Mouse (Mus musculus): ENCODE measurements at regions not wholly inside any gene's neighbourhood (a gene's known extent, or its start where the extent isn't known, plus 50 kb on each side); places are given as distances from the start of the nearest gene placed in this dataset.

GRCm38 (mm10) chr2:11416122-11416521, 137.8 kb downstream of the Pfkfb3 start:
- DNase-seq (ENCODE audit: low spot score) = no peak

- no peak for DNase-seq (ENCODE audit: low spot score)
Measured at GRCm38 (mm10) chr2:11412521-11412920, 141.4 kb downstream of the Pfkfb3 start.

- no peak for DNase-seq (ENCODE audit: low spot score)
Measured at GRCm38 (mm10) chr2:11408497-11408896, 145.4 kb downstream of the Pfkfb3 start.

DNA sequence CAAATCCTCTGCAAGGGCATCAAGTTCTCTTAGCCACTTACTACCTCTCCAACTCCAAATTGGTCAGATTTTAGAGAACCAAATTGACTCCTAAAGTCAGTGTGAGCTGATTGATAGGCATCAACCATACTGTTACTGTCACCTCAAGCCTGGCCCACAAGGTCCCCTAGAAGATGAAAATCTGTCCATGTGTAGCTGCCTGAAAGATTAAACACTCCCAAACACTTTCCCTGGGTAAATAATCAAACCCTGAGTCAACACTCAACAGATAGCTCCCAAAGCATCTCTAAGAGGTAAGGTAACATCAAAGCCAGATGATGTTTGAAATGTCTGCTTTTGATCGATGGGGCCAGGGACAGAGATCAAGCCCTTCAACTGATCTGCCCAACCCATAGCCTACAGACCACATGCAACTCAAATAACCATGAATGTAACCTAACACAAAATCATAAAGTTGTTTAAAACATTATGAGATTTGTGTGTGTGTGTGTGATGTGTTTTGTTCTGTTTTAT, 147.7 kb downstream of the Pfkfb3 start:
- DNase-seq (ENCODE audit: low spot score) = no peak

DNA sequence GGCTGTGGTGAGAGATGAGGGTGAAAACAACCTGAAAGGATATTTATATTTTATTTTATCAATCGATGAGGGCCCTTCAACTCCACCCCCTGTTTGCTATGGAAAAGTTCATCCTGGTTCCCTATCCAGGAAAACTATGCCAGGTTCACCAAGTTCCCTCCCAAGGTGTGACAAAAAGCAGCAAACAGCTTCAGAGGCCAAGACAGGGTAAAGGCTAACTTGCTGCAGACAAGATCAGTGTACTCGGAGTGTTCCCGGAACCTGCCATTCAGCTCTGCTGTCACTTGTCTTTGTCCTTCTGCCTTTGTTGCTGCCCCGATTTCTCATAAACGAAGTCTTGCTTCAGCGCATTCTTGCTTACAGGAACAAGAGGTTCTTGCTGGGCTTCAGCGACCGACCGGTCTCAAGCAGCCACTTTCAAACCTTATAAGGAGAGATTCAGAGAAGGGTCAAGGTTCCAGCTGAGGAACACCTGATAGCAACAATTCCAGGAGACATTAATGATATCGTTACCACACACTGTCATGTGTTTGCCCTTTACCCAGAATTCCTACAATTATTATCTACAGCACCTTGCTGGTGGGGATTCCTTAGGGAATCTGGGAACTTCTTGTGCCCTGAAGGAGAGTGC, 151.5 kb downstream of the Pfkfb3 start:
- DNase-seq (ENCODE audit: low spot score) = peak; percentile 54

DNA sequence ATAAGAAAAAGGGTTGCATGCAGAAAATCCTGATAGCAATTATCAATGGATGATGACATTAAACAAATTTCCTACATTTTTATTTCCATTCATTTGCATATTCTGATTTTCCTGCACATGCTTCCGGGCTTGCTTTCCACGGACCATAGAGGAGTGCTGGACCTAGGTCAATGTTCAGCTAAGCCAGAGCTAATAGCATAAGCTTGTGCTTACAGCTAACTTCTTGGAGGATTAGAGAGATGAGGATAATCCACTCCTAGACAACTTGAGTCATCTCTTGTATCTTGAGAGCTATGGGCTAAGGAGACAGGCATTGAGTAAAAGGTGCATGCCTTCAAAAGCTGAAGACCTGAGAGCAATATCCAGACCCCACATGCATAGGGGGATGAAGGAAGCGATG, 154.5 kb downstream of the Pfkfb3 start:
- DNase-seq (ENCODE audit: low spot score) = no peak

GRCm38 (mm10) chr2:11398949-11399348, 154.9 kb downstream of the Pfkfb3 start:
- DNase-seq (ENCODE audit: low spot score) = no peak

DNA sequence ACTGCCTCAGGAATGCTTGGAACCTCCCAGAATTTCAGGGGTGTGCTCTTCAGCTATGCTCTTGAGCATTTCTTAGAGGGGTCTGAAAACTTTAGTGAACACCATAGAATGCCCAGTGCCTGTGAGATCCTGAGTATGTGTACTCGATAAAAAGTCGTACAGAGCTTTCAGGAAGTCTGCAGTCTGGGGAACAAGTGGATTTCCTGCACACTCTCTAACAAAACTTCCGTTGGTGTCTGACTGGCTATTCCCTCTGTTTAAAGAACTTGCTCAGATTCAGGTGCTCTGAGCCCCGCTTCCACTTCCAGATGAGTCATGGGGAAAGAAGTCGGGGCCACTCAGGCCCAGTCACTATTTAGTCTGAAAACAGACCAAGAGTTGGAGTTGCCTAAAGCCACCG, 155.5 kb downstream of the Pfkfb3 start:
- DNase-seq (ENCODE audit: low spot score) = peak; percentile 36

DNA sequence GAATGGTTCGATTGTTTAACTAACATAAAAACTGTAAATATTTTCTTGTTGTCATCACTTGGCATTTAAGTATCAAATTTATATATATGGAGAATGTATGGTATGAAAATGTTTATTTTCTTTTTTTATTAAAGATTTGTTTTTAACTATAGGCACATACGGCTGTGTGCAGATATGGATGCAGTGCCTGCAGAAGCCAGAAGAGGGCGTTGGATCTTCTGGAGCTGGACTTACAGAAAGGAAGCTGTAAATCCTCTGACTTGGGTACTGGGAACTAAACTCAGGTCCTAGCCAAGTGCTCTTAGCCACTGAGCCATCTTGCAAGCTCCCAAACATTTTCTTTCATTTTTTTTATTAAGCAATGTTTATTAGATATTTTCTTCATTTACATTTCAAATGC, 157.0 kb downstream of the Pfkfb3 start:
- DNase-seq (ENCODE audit: low spot score) = no peak

DNA sequence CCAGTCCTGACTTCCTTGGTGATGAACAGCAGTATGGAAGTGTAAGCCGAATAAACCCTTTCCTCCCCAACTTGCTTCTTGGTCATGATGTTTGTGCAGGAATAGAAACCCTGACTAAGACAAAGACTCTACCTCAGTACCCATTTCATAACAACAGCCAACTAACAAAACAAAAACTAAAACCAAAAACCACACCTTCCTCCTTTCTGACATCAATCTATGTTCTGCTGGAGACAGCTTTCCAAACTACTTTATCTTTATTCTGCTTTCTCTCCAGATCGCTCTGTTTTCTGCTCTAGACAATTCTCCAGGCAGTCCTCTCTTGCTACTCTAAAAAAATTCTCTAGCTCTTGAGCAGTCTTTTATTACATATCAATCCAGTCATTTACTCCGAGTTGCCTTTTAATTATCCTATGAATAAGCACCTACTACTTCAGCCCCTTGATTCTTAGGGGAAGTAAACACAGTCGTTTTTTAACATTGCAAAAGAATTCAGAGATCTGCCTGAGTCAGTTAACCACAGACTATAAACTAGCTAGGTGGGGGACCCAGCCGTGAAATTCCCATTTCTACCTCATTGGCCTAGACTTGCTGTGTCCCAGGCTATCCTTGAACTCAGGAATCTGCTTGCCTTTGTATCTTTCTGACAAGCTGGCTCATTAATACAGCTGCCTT, 159.1 kb downstream of the Pfkfb3 start:
- DNase-seq (ENCODE audit: low spot score) = no peak

DNA sequence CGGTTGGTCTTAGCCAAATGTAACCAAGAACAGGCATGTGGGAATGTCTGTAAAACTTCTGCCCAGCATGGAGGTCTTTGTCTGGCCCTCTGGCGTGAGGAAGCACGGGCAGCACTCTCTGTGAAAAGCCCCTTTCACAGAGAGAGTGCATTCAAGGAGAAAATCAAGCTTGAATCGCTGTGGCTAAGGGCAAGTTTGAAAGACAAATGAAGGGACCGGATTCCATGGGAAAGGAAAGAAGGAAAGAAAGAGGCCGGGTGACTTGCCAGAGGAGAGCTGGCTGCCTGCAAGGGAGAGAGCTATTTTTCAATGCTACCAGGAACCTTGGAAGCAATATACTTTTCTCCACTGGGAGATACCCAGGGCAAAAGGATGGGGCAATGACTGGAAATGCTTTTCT, 162.2 kb downstream of the Pfkfb3 start:
- DNase-seq (ENCODE audit: low spot score) = no peak

GRCm38 (mm10) chr2:11390667-11391334, 163.1 kb downstream of the Pfkfb3 start:
- DNase-seq (ENCODE audit: low spot score) = no peak

GRCm38 (mm10) chr2:11387623-11388022, 166.3 kb downstream of the Pfkfb3 start:
- DNase-seq (ENCODE audit: low spot score) = no peak

- DNase-seq (ENCODE audit: low spot score) = no peak
Measured at GRCm38 (mm10) chr2:11383815-11384214, 170.1 kb downstream of the Pfkfb3 start.

DNA sequence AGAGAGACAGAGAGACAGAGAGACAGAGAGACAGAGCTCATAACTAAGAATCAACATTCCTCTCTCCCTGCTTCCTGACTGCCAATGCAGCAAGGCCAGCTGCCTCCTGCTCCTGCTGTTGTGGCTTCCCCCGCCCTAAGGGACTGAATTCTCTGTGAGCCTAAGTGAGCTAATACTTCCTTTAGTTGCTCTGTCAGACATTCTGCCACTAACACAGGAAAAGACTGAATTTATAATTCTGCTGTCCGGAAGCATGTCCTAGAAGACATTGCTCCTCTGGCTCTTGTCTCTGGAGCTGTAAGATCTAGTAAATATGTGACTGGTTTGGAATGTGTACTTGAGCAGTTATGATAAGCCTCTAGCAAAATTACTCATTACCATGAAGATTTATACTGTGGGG, 176.7 kb downstream of the Pfkfb3 start:
- peak; percentile 31 for DNase-seq (ENCODE audit: low spot score)

GRCm38 (mm10) chr2:11375726-11376454, 178.0 kb downstream of the Pfkfb3 start:
- DNase-seq (ENCODE audit: low spot score) = peak; percentile 57

DNA sequence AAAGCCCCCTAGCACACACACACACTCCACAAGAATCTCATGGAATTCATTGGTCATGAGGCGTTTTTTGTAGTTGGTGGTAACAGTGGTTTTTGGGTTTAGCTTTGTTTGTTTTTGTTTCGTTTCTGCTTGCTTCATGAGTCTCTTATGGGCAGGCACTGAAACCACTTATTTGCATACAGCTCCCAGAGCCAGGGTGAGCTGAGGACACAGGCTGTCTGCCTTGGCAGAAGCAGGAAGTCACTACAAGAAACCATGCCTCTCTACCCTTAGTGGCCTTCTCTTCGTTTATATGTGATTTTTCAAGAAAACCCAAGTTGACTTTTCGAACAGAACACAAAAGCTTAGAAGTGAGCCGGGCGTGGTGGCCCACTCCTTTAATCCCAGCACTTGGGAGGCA, 178.8 kb downstream of the Pfkfb3 start:
- peak; percentile 82 for DNase-seq (ENCODE audit: low spot score)

- DNase-seq (ENCODE audit: low spot score) = no peak
Measured at GRCm38 (mm10) chr2:11370273-11370672, 183.6 kb downstream of the Pfkfb3 start.

- DNase-seq (ENCODE audit: low spot score) = no peak
Measured at GRCm38 (mm10) chr2:11367319-11367718, 186.6 kb downstream of the Pfkfb3 start.

DNA sequence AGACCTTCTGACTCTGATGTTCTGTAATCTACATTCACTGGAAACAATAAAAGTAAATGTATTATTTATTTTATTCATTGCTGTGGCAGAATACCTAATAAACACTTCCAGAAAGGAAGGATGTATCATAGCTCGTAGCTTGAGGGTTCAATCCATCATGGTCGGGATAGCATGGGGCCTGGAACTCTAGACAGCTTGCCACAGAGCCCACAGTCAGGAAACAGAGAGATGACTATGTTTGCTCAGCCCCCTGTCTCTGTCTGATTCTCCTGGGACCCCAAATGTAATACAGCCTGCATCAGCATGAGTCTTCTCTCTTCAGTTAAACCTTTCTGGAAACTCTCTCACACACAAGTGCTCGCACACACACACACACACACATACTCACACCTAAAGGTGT, 188.1 kb downstream of the Pfkfb3 start:
- no peak for DNase-seq (ENCODE audit: low spot score)

DNA sequence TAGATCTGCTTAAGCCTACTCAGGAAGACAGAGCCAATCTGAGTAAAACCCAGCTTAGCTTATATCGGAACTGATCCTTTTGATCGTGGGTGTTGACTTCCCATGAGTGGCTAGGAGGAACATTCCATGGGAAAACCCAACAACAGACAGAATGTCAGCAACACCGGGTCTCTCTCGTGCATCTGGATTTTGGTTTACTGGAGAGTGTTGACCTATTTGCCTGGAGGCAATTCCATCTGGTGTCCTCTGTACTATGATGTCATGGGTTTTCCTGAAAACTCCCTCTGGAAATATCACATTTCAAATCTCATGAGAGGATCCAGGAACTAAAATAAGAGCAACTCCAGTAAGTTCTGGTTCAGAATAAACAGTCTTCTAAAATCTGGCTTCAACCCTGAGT, 188.5 kb downstream of the Pfkfb3 start:
- DNase-seq (ENCODE audit: low spot score) = peak; percentile 45

DNA sequence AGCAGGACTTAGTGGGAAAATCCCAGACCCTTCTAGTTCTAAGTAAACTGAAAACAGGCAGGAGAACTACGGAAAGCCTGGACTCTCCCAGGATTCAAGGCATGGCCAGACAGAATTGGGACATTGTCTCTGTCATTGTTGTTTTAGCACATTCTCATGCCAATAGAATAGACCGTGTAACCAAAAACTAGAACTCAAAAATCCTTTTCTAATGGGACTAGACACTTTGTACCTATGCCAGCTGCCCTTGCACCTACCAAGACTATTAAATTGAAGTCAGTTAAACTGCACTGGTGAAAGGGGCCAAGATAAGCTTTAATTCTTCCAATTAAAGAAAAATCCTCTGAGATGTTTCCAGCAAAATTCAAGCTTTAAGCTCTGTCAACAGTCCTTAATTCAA, 189.8 kb downstream of the Pfkfb3 start:
- no peak for DNase-seq (ENCODE audit: low spot score)

- DNase-seq (ENCODE audit: low spot score) = no peak
Measured at GRCm38 (mm10) chr2:11363061-11363464, 190.8 kb downstream of the Pfkfb3 start.

Measured in lung, postnatal 25 days (tissue).